Mouse (Mus musculus): ENCODE measurements around the gene Ptms. TPM values are rescaled to one million over a fixed set of nuclear protein-coding genes. Genes with fewer than 3 reads are reported as not detected.
A peak's percentile ranks its signal among the peaks of the same experiment; 100 is the strongest.

The Ptms gene
- polyA plus RNA-seq, 1 experiment from 2014 or later, result 707 TPM

DNA sequence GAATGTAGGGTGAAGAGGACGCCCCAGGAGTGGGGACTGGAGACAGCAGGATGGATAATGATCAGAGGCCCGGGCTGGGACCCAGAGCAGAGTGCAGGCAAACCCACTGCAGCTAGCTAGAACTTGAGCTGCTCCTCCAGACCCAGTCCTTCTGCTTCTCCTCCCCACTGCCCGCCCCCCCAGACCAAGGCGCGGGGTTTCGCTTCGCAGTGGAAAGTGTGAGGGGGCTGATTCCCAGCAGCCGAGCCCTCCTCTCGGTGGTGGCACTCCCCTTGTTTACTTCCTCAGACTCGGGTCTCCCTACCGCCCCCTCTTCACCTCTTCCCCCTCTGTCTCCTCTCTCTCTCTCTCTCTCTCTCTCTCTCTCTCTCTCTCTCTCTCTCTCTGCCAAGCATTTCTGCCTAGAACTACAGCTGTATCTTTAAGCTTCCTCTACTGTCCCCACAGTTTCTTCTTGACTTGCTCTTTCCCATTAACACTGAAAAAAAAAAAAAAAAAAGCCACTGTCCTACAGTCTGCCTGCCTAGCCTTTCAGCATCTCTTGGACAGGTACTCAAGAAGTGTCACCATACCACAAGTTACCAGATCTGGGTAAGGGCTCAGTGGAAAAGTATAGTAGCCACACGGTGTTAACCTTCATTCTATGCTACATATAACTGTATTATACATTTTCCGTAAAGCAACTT lies 8.2 kb downstream of the Ptms start, which contains the start of gene Lag3:
Gene Lag3, minus strand, starts transcription at position 173 of the 686 bp plus-strand sequence.
- Histone ChIP-seq H3K4me2 (replicated peaks) (no peak within 1 kb of the TSS), H3K4me1 (replicated peaks; ENCODE audit: control insufficient read depth, insufficient read depth, low read length) (peaks cover 34% of the 10 kb centered on the region)

DNA sequence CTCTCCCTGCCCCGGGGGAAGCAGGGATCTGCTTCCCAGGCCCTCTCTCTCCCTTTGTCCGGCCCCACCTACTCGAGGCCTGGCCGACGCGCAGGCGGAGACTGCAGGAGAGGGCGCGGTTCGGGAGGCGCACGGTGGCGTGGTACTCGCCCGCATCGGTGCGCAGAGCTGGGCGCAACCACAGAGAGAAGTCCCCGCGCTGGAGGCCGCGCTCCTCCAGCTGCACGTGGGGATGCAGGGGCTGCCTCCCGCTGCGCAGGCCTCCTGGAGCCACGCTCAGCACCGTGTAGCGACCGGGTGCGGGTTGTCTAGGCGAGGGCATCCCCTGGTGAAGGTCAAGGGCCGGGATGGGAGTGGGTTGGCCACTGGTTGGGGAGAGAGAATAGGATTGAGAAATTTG lies 9.9 kb downstream of the Ptms start:
- Histone ChIP-seq H3K27me3 (ENCODE audit: control insufficient read depth, insufficient read depth, low read length) (no peaks in the 10 kb centered on the region), H3K9me3 (ENCODE audit: control insufficient read depth, low read length) (no peaks in the 10 kb centered on the region), H3K9ac (peak overlapping the region; percentile 55), H3K36me3 (replicated peaks; ENCODE audit: control insufficient read depth, insufficient read depth) (peaks cover 27% of the 10 kb centered on the region), H3K4me3 (replicated peaks; ENCODE audit: low read length) (0 out of 2 replicates have a peak overlapping the region, but pooled peaks have one; percentile 6), H3K4me2 (replicated peaks) (peak overlapping the region; percentile 37), H3K4me1 (replicated peaks; ENCODE audit: control insufficient read depth, insufficient read depth, low read length) (peaks cover 35% of the 10 kb centered on the region), H3K27ac (no peak overlapping the region)
- DNase-seq (ENCODE audit: low spot score) (peak; percentile 32), ATAC-seq (ENCODE audit: low FRiP score) (no peak)
- WGBS, result 3% methylated on average over 32 of the region's 32 CpGs

More for the DNA sequence above, 8.2 kb downstream of the Ptms start, which contains the start of gene Lag3:
- WGBS, result 21% methylated on average over 13 of the region's 13 CpGs
- peak within 1 kb of the TSS; percentile 55; the same call in 1 of the 2 replicates for H3K9ac ChIP-seq
- no peaks in the 10 kb centered on the region for H3K27me3 ChIP-seq (ENCODE audit: control insufficient read depth, insufficient read depth, low read length)
- DNase-seq (ENCODE audit: low spot score), result no peak
- H3K9me3 ChIP-seq (ENCODE audit: control insufficient read depth, low read length), result no peaks in the 10 kb centered on the region
- no peak within 1 kb of the TSS for H3K27ac ChIP-seq
- H3K4me3 ChIP-seq (replicated peaks; ENCODE audit: low read length), result no peak within 1 kb of the TSS
- peaks cover 28% of the 10 kb centered on the region for H3K36me3 ChIP-seq (replicated peaks; ENCODE audit: control insufficient read depth, insufficient read depth)
- ATAC-seq (ENCODE audit: low FRiP score), result no peak

DNA sequence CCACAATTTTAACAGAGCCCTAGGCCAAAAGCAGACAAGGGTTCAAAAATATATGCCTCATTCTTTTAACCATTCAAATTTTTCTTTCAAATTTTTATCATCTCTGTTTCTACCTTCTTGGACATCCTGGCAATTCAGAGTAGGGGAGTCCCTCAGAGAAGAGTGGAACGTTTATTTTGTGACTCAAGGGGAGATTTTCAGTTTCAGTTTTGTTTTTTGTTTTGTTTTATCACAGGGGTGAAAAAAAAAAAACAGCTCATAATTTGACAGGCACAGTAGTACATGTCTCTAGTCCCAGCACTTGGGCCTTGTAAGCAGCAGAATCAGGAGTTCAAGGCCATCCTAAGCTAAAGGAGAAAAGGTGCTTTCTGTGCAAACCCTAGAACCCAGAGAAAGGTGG lies 12.1 kb downstream of the Ptms start:
- H3K27me3 ChIP-seq (ENCODE audit: control insufficient read depth, insufficient read depth, low read length), result no peaks in the 10 kb centered on the region
- no peaks in the 10 kb centered on the region for H3K9me3 ChIP-seq (ENCODE audit: control insufficient read depth, low read length)
- H3K27ac ChIP-seq, result no peak overlapping the region
- WGBS, result 83% methylated on average over 1 of the region's 1 CpGs
- ATAC-seq (ENCODE audit: low FRiP score), result no peak
- H3K36me3 ChIP-seq (replicated peaks; ENCODE audit: control insufficient read depth, insufficient read depth), result peaks cover 5% of the 10 kb centered on the region
- no peak overlapping the region for H3K9ac ChIP-seq
- H3K4me2 ChIP-seq (replicated peaks), result no peak overlapping the region
- DNase-seq (ENCODE audit: low spot score), result peak; percentile 2
- H3K4me1 ChIP-seq (replicated peaks; ENCODE audit: control insufficient read depth, insufficient read depth, low read length), result peaks cover 32% of the 10 kb centered on the region
- no peak overlapping the region for H3K4me3 ChIP-seq (replicated peaks; ENCODE audit: low read length)

DNA sequence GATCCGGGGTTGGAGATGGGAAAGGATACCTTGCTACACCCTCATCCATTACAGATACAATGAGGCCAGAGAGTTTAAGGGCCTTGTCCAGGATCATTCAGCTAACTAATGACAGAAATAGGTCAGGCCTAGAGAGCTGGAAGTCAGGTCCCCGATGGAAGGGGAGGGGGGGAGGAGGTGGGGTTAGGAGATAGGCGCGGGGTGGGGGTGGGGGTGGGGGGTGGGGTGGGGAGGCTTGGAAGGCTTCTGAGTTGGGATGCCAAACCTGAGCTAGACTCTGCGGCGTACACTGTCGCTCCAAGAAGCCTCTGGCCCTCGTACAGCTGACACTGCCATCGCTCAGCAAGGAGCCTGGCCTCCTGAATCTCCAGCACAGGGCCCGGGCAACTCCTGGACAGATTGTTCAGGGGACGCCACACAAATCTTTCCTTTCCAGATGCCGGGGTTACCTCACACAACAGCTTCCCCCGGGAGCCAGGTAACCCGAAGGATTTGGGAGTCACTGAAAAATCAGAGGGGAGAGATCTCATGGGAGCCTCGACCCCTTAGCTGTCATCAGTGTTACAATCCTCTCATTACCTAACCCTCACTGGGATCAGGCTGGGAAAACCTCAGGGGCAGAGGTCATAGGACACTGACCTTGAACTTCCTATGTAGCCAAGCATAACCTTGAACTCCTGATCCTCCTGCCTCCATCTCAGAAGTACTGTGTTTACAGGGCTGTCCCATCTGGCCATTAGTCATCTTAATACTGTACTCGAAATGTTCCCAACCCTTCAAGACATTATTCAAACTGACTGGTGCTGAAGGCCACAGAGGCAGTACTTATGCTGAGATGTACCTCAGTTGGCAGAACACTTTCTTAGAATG lies 14.7 kb downstream of the Ptms start:
- 32% methylated on average over 15 of the region's 16 CpGs for WGBS
- H3K4me2 ChIP-seq (replicated peaks), result peak overlapping the region; percentile 80
- peak overlapping the region; percentile 31 for H3K4me3 ChIP-seq (replicated peaks; ENCODE audit: low read length)
- H3K9ac ChIP-seq, result peak overlapping the region; percentile 78
- H3K9me3 ChIP-seq (ENCODE audit: control insufficient read depth, low read length), result no peaks in the 10 kb centered on the region
- DNase-seq (ENCODE audit: low spot score) (peak; percentile 23), ATAC-seq (ENCODE audit: low FRiP score) (no peak)
- no peaks in the 10 kb centered on the region for H3K36me3 ChIP-seq (replicated peaks; ENCODE audit: control insufficient read depth, insufficient read depth)
- H3K27me3 ChIP-seq (ENCODE audit: control insufficient read depth, insufficient read depth, low read length), result no peaks in the 10 kb centered on the region
- peak overlapping the region; percentile 99 for H3K27ac ChIP-seq
- peaks cover 28% of the 10 kb centered on the region for H3K4me1 ChIP-seq (replicated peaks; ENCODE audit: control insufficient read depth, insufficient read depth, low read length)

DNA sequence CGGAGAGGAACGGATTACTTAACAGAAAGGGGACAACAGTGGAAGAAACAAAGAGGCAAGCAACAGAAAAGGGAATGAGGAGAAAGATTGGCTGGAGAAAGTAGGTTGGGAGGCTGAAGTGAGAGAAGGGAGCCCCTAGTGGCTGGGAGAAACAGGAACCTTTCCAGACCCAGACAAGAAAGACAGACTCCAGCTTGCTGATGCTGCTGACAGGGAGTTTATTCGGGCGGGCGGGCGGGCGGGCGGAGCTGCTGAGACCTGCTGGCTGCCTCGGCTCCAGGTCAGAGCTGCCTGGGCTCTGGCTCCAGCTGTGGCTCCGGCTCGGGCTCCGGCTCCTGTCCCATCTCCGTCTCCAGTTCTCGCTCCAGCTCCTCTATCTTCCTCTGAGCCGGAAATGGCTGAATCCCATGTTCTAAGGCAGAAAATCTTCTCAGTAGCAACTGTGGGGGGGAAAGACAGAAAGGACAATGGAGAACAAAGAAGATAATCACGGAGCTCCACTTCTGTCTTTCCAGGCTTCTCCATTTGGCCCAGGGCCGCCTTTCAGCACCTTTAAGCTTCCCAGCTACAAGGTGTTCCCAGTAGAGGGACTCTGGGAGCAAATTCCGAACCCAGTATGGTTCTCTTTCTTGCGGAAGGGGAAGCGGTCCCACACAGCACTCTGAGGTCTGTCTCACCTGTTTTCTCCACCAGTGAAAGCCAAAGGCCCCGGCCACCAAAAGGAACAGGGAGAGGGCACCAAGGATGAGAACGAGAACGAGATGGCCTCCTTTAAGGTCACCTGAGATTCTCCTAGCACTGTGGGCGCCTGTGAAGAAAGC lies 15.5 kb downstream of the Ptms start:
- 7% methylated on average over 24 of the region's 24 CpGs for WGBS

DNA sequence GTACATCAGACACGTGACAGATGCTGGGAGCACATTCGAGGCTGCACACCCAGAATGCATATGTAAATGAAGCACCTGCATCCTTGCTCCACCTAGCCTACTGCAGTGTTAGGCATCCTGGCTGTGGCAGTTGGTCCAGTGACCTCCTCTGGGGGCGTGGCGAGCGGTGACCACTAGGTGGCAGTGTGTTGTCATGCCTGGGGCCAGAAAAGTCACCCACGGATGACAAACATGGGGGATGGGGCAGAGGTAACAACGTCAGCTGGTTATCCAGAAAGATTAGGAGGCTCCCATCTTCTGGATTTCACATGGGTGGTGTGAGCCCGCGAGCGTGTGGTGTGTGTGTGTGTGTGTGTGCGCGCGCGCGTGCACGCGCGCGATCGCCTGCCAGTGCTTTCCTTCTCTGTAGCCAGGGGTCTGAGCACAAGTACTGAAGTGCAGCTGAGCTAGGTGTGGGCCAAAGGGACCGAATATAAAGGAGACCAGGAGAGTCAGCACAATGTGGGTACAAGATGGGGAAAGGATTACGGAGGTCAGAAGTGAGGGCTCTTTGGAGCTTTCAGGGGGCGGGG lies 16.2 kb downstream of the Ptms start:
- peaks cover 20% of the 10 kb centered on the region for H3K4me1 ChIP-seq (replicated peaks; ENCODE audit: control insufficient read depth, insufficient read depth, low read length)
- peak overlapping the region; percentile 80 for H3K4me2 ChIP-seq (replicated peaks)
- H3K27me3 ChIP-seq (ENCODE audit: control insufficient read depth, insufficient read depth, low read length), result no peaks in the 10 kb centered on the region
- H3K36me3 ChIP-seq (replicated peaks; ENCODE audit: control insufficient read depth, insufficient read depth), result no peaks in the 10 kb centered on the region
- peak overlapping the region; percentile 78 for H3K9ac ChIP-seq
- ATAC-seq (ENCODE audit: low FRiP score) (peak; percentile 86), DNase-seq (ENCODE audit: low spot score) (peak; percentile 94)
- peak overlapping the region; percentile 99 for H3K27ac ChIP-seq
- H3K9me3 ChIP-seq (ENCODE audit: control insufficient read depth, low read length), result no peaks in the 10 kb centered on the region
- WGBS, result under 1% methylated on average over 23 of the region's 23 CpGs
- peak overlapping the region; percentile 31 for H3K4me3 ChIP-seq (replicated peaks; ENCODE audit: low read length)

More for the DNA sequence above, 15.5 kb downstream of the Ptms start:
- Histone ChIP-seq H3K36me3 (replicated peaks; ENCODE audit: control insufficient read depth, insufficient read depth) (no peaks in the 10 kb centered on the region), H3K4me1 (replicated peaks; ENCODE audit: control insufficient read depth, insufficient read depth, low read length) (peaks cover 20% of the 10 kb centered on the region), H3K27me3 (ENCODE audit: control insufficient read depth, insufficient read depth, low read length) (no peaks in the 10 kb centered on the region), H3K4me2 (replicated peaks) (peak overlapping the region; percentile 80), H3K4me3 (replicated peaks; ENCODE audit: low read length) (peak overlapping the region; percentile 31), H3K9me3 (ENCODE audit: control insufficient read depth, low read length) (no peaks in the 10 kb centered on the region), H3K9ac (peak overlapping the region; percentile 78), H3K27ac (peak overlapping the region; percentile 99)
- ATAC-seq (ENCODE audit: low FRiP score) (peak; percentile 76), DNase-seq (ENCODE audit: low spot score) (peak; percentile 79)

DNA sequence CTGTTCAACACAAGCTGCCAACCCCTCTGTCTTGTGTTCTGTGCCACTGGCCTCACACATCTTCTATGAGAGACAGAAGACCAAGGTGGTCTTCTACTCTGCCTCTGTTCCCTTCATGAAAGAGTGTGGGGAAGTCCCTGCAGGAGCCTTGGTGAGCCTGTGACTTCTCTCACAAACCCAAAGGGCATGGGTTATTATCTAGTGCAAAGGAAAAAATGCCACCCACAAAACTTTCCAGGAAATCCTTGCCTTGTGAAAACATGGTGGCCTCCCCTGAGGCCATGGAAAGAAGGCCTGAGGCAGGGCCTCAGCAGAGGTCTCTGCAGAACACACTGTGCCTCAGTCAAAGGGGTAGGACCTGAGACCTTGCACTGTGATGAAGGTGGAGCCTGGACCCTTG lies 18.1 kb downstream of the Ptms start:
- Histone ChIP-seq H3K36me3 (replicated peaks; ENCODE audit: control insufficient read depth, insufficient read depth) (no peaks in the 10 kb centered on the region), H3K9me3 (ENCODE audit: control insufficient read depth, low read length) (no peaks in the 10 kb centered on the region), H3K4me3 (replicated peaks; ENCODE audit: low read length) (no peak overlapping the region), H3K27ac (no peak overlapping the region), H3K4me2 (replicated peaks) (no peak overlapping the region), H3K27me3 (ENCODE audit: control insufficient read depth, insufficient read depth, low read length) (no peaks in the 10 kb centered on the region), H3K4me1 (replicated peaks; ENCODE audit: control insufficient read depth, insufficient read depth, low read length) (peaks cover 20% of the 10 kb centered on the region), H3K9ac (no peak overlapping the region)
- DNase-seq (ENCODE audit: low spot score) (no peak), ATAC-seq (ENCODE audit: low FRiP score) (no peak)

DNA sequence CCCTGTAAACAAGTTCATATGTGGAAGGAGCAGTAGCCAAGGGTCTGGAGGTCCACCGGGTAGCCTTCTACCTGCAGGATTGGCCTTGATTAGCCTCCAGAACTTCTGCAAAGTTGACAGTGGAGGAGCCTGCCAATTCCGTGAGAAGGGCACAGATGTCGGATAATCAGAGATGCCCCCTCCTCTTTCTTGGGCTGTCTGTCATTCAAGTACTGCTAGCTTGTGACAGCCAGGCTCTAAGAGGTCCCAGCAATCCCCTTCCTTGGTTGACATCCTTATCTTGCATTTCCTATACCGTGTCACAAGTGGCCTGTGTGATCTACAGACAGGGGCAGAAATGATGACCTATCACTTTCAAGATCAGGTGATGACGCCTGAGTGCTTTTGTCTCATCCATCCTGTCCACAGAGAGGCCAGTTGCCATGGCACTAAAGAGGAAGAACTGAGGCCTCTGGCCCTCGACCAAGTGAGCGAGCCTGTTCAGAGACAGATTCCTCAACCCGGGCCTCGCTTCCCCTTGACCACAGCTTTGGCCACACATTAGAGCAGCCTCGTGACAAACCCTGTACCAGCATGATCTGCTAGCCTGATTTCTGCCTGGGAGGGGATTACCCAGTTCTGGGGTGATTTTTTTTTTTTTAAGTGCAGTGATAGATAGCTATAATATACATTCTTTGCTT lies 19.0 kb downstream of the Ptms start:
- 50% methylated on average over 10 of the region's 10 CpGs for WGBS
- Histone ChIP-seq H3K4me2 (replicated peaks) (no peak overlapping the region), H3K27me3 (ENCODE audit: control insufficient read depth, insufficient read depth, low read length) (no peaks in the 10 kb centered on the region), H3K9ac (no peak overlapping the region), H3K36me3 (replicated peaks; ENCODE audit: control insufficient read depth, insufficient read depth) (no peaks in the 10 kb centered on the region), H3K9me3 (ENCODE audit: control insufficient read depth, low read length) (no peaks in the 10 kb centered on the region), H3K27ac (no peak overlapping the region; the same call in 1 of the 2 replicates), H3K4me3 (replicated peaks; ENCODE audit: low read length) (no peak overlapping the region), H3K4me1 (replicated peaks; ENCODE audit: control insufficient read depth, insufficient read depth, low read length) (peaks cover 20% of the 10 kb centered on the region)
- DNase-seq (ENCODE audit: low spot score) (peak; percentile 29), ATAC-seq (ENCODE audit: low FRiP score) (no peak)

Data from hindbrain, embryonic 14.5 days (tissue).